ENCODE assay signal across 8 mouse cellular contexts in genomic region chr4:62470598-62471051, GRCm38 (mm10). TPM values are rescaled to one million over a fixed set of nuclear protein-coding genes. Genes with fewer than 3 reads are reported as not detected.
DNase-seq lines count a peak whose midpoint lies in the region; ATAC-seq lines count a peak whose summit lies in the region.

Gene Wdr31, minus strand, starts transcription at chr4:62470896.

- peak within 1 kb of the TSS; percentile 64 for H3K4me3 ChIP-seq in embryonic facial prominence, embryonic 12.5 days
- H3K4me3 ChIP-seq in limb, embryonic 11.5 days (ENCODE audit: low read depth, low read length) = peak within 1 kb of the TSS; percentile 50
- H3K4me3 ChIP-seq in midbrain, embryonic 13.5 days (replicated peaks) = peak within 1 kb of the TSS; percentile 54

- DNase-seq in 3134 (ENCODE audit: extremely low read depth, insufficient read length, low spot score) = peak; percentile 62
- DNase-seq in adrenal gland, postnatal 36 days = peak; percentile 84 to 85
- DNase-seq in heart, adult 18-20 months = peak; percentile 62 to 82
- DNase-seq in kidney, adult 18-20 months = peak; percentile 86
- peak; percentile 88 for DNase-seq in limb, embryonic 11.5 days (ENCODE audit: low spot score)
- peak; percentile 77 for DNase-seq in spleen, adult 12 weeks (ENCODE audit: low spot score)

- peak within 1 kb of the TSS; percentile 74 for H3K4me2 ChIP-seq in embryonic facial prominence, embryonic 12.5 days (replicated peaks)
- H3K4me2 ChIP-seq in limb, embryonic 11.5 days (ENCODE audit: low read depth, severe bottlenecking) = peak within 1 kb of the TSS; percentile 67
- peak within 1 kb of the TSS; percentile 62 for H3K4me2 ChIP-seq in midbrain, embryonic 13.5 days (replicated peaks)

- WGBS in embryonic facial prominence, embryonic 12.5 days = under 1% methylated on average over 30 of the region's 30 CpGs
- WGBS in limb, embryonic 11.5 days = 1% methylated on average over 30 of the region's 30 CpGs
- WGBS in midbrain, embryonic 13.5 days = under 1% methylated on average over 30 of the region's 30 CpGs

- no peaks in the 10 kb centered on the region for H3K9me3 ChIP-seq in embryonic facial prominence, embryonic 12.5 days
- no peaks in the 10 kb centered on the region for H3K9me3 ChIP-seq in limb, embryonic 11.5 days (ENCODE audit: control insufficient read depth, low read length)
- H3K9me3 ChIP-seq in midbrain, embryonic 13.5 days = no peaks in the 10 kb centered on the region

- peak within 1 kb of the TSS; percentile 62 for H3K9ac ChIP-seq in embryonic facial prominence, embryonic 12.5 days
- peak within 1 kb of the TSS; percentile 47 for H3K9ac ChIP-seq in limb, embryonic 11.5 days (ENCODE audit: low read length)
- H3K9ac ChIP-seq in midbrain, embryonic 13.5 days (replicated peaks) = peak within 1 kb of the TSS; percentile 65

- no peaks in the 10 kb centered on the region for H3K27me3 ChIP-seq in embryonic facial prominence, embryonic 12.5 days
- no peaks in the 10 kb centered on the region for H3K27me3 ChIP-seq in limb, embryonic 11.5 days (ENCODE audit: control insufficient read depth, insufficient read depth, low read length)
- no peaks in the 10 kb centered on the region for H3K27me3 ChIP-seq in midbrain, embryonic 13.5 days

- no peak within 1 kb of the TSS for H3K27ac ChIP-seq in embryonic facial prominence, embryonic 12.5 days
- no peak within 1 kb of the TSS for H3K27ac ChIP-seq in limb, embryonic 11.5 days (replicated peaks; ENCODE audit: low read depth, low read length)
- H3K27ac ChIP-seq in midbrain, embryonic 13.5 days = no peak within 1 kb of the TSS

- no peaks in the 10 kb centered on the region for H3K4me1 ChIP-seq in embryonic facial prominence, embryonic 12.5 days
- H3K4me1 ChIP-seq in limb, embryonic 11.5 days (ENCODE audit: control insufficient read depth, insufficient read depth, low read length) = no peaks in the 10 kb centered on the region
- H3K4me1 ChIP-seq in midbrain, embryonic 13.5 days (replicated peaks) = peaks cover 6% of the 10 kb centered on the region; the same call in 1 of the 2 replicates

- ATAC-seq in embryonic facial prominence, embryonic 12.5 days (ENCODE audit: insufficient number of reproducible peaks, insufficient read depth, low FRiP score, low TSS enrichment) = peak; percentile 91
- peak; percentile 82; the same call in 1 of the 2 replicates for ATAC-seq in limb, embryonic 11.5 days (ENCODE audit: insufficient number of reproducible peaks, low FRiP score, low TSS enrichment, low read depth)
- peak; percentile 95 for ATAC-seq in midbrain, embryonic 13.5 days

- H3K36me3 ChIP-seq in embryonic facial prominence, embryonic 12.5 days = no peaks in the 10 kb centered on the region; the same call in 1 of the 2 replicates
- no peaks in the 10 kb centered on the region for H3K36me3 ChIP-seq in limb, embryonic 11.5 days (ENCODE audit: control insufficient read depth, insufficient read depth, low read length)
- H3K36me3 ChIP-seq in midbrain, embryonic 13.5 days = peaks cover 3% of the 10 kb centered on the region; the same call in 1 of the 2 replicates

RNA-seq across cellular contexts. Expression of gene Wdr31, which starts in this region (rescaled TPM):
- 1 to 10 TPM; 1.3 TPM for total RNA-seq in adrenal gland, postnatal 36 days (2021)
- 8.8 TPM in 2 replicates for polyA plus RNA-seq in embryonic facial prominence, embryonic 12.5 days (2016; fragmentation: Nextera tagmentation; extraction: Ambion mirVana)
- total RNA-seq in heart, adult 18-20 months (2021) = under 1 TPM; 0.30 to 0.59 TPM
- polyA plus RNA-seq in limb, embryonic 11.5 days (2014; fragmentation: Nextera tagmentation; extraction: Ambion mirVana) = 7.6 and 8.1 TPM in 2 replicates
- 9.6 and 10.8 TPM in 2 replicates for polyA plus RNA-seq in midbrain, embryonic 13.5 days (2015; fragmentation: Nextera tagmentation; extraction: Ambion mirVana)

Comparison
In these comparisons a context has a peak if more than half of its experiments do, and no peak if none do; other contexts are left out.
1. Peak in DNase-seq in heart, adult 18-20 months; RNA of the gene not detected or under 1 TPM.